Mouse (Mus musculus): Measurements from ENCODE around the gene Prr7.

The Prr7 gene

DNA sequence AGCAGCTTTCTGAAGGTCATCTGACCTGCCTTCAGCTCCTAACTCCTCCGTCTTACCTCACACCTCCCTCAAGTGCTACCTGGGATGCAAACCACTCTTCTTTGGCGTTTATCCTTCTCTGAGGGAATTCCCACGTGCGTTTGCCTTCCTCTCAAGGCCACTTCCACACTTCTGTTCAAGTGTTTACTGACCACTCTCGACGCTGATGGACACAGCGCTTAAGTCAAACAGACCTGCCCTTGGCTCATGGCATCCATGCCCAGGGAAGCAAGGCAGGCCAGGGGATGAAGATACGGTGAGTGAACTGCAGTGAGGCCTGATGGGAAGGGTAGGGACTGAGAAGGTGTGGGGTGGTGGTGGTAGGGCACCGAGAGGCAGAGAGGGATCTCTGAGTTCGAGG, 36.5 kb downstream of the Prr7 start:
- in situ Hi-C loops (cut with MboI, MseI) = no loop called here

DNA sequence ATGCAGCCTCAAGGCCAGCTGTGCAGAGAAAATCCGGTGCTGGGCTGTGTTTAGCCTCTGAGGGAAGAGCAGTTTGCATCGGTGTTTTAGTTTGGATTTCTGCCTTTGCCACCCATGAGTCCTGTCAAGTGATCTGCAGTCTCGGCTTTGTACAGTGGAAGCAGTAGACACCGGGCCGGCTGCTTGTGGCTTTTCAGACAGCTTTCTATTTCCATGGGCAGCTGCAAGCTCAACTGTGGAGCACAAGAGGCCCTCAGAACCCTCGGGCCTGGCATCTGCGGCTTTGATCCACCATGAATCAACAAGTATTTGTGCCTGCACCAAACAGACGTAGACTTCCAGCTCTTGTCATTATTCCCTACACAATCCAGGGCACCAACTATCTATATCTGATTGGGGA, 38.3 kb downstream of the Prr7 start:
- in situ Hi-C loops (cut with MboI, MseI) = no loop called here

DNA sequence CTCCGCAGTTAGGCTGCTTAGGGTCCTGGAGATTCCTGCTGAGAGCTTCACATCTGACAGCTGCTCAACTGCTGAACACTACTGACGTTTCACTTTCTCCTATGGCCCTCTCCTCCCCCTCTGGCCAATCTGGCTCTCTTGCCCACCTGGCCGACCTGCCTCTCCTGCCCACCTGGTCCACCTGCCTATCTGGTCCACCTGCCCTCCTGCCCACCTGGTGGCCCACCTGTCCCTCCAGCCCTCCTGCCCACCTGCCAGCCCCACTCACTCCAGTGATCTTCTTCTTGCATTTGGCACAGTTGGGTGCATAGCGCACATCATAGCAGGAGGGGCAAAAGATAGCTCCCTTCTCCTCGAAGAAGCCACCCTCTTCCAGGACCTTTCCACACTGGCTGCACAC, 40.3 kb downstream of the Prr7 start:
- in situ Hi-C loops (cut with MboI, MseI) = no loop called here

DNA sequence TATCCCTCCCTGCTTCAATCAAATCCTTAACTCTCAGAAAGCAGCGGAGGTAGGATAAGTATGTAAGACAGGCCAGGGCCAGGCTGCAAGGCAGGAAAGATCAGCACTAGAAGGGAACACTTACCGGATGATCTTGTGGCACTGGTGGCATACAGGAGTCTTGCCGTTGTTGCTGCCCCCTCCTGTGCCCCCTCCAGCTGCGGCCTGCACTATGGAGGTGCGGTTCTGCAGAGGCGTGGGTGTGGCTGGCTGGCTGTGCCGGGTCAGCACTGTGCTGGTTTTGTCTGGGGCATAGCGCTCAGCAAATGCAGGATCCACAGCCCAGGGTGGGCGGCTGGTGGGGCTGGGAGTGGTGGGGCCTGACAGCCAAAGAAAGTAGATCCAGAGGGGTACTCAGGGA, 41.7 kb downstream of the Prr7 start:
- in situ Hi-C loops (cut with MboI, MseI) = no loop called here

DNA sequence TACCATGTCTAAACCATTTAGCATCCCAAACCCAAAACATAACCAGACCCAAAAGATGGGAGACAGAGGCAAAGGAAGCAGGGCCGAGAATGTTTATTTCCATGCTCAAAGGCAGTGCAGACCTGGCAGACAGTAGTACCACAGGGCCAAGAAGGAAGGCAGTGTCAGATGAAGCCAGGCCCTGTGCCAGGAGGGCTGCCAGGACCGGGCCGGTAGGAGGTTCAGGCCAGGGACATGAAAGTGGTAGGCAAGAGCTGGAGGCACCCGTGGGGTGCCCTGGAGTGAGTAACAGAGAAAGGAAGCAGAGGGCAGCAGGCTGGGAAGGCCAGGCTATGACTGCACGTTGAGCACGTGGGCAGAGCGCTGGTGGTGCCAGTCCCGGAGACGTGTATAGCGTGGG, 42.6 kb downstream of the Prr7 start:
- in situ Hi-C loops (cut with MboI, MseI) = no loop called here

DNA sequence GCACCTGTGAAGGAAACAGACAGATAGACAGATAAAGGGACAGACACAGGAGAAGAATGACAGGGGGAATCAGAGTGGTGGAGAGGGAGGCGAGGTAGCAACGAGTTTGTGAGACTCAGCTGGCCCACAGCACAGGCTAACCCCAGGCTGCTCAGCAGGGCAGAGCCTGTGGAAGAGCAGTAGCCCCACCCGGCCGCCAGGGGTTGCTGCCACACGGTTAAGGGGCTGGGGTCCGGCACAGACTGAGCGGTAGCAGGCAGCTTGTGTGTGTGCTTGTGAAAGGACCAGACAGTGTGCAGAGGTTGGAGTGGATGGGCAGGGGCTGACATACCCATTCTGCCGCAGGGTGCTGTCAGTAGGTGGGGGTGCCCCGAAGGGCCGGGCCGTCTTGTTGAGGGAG, 43.8 kb downstream of the Prr7 start:
- in situ Hi-C loops (cut with MboI, MseI) = no loop called here

DNA sequence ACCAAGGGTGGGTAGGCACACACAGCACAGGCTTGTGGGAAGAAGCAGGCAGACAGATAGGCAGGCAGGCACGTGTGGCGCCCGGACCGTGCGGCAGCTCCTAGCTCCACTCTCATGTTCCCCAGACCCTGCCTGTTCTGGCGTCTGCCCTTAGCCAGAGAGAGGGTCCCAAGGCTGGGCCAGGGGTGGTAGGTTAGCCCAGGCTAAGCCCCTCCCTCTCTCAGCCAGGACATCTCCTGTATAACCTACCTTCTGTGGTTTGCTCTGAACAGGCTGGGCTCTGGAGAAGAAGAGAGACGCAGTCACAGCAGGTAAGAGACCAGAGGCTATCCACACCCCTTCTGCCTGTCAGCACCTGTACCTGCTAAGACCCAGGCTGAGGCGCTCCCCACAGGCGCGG, 44.5 kb downstream of the Prr7 start:
- in situ Hi-C loops (cut with MboI, MseI) = no loop called here

DNA sequence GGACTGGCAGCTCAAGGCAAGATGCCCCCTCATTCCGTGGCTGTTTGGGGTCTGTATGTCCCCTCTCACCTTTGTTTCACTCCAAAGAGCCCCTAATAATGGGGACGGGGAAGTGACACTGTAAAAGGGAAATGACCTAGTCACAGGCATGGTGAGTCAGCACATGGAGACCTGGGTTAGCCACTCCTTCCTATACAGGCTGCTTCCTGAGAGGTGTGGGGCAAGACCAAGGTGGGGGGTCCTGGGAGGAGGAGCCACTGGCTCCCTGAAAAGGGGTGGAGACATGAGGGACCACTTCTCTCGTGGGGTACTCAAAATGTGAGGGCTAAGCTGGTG, 46.2 kb downstream of the Prr7 start:
- in situ Hi-C loops (cut with MboI, MseI) = loop anchor here in 1 of 2 experiments (5.0 to 10.0 kb wide), 2 partner anchors 33 to 105 kb away; no protein-coding TSS in a partner anchor

DNA sequence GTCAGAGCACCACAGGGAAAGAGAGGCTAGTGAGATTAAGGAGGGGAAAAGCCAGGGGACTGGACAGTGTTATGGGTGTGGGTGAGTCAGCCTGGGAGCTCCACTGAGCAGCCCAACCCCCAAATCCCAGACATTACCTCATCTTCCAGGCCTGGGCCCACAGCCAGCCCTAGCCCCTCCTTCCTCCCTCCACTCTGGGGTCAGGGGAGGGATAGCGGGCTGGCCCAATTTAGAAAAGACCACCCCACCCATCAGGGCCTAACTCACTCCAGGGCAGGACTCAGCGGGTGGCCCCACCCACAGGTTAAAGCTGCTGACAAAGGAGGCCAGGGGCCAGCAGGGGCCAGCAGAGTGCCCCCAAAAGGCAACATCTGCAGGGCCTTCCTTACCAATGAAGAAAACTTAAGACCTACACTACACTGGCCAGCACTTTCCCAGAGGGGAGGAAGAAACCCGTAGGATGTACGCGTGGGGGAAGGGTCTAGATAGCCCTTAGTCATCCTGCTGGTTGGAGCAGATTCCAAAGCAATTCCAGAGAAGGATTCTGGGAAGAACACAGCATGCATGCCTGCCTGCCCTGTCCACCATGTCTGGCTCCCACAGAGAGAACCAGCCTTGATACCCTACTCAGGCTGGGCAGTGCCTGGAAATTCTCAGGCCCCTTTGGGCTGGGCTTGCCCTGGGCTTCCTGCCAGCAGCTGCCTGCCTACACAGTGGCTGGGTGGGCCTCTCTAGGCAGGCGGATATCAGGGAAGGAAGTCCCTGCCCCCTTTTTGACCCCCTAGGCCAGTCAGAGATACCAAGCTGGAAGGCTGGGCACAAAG, 46.8 kb downstream of the Prr7 start:
- in situ Hi-C loops (cut with MboI, MseI) = loop anchor here in 1 of 2 experiments (5.0 to 10.0 kb wide), 2 partner anchors 34 to 106 kb away; no protein-coding TSS in a partner anchor

DNA sequence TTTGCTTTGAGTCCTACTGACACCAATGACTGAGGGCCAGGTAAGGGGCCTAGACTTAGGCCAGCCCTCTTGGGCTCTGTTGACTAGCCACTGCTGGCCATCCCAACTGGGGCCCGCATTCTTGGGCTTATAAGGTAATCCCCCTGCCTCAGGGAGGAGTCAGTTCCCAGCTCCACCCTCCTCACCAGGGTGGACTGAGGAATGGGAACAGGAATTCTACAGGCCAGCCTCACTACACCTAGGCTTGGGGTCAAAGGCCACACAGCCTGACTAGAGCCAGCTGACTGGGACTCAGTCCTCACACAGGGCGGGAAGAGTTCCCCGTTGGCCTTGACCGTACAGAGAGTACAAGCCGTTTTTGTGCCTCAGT, 47.4 kb downstream of the Prr7 start:
- in situ Hi-C loops (cut with MboI, MseI) = loop anchor here in 1 of 2 experiments (5.0 to 10.0 kb wide), 2 partner anchors 34 to 107 kb away; no protein-coding TSS in a partner anchor

DNA sequence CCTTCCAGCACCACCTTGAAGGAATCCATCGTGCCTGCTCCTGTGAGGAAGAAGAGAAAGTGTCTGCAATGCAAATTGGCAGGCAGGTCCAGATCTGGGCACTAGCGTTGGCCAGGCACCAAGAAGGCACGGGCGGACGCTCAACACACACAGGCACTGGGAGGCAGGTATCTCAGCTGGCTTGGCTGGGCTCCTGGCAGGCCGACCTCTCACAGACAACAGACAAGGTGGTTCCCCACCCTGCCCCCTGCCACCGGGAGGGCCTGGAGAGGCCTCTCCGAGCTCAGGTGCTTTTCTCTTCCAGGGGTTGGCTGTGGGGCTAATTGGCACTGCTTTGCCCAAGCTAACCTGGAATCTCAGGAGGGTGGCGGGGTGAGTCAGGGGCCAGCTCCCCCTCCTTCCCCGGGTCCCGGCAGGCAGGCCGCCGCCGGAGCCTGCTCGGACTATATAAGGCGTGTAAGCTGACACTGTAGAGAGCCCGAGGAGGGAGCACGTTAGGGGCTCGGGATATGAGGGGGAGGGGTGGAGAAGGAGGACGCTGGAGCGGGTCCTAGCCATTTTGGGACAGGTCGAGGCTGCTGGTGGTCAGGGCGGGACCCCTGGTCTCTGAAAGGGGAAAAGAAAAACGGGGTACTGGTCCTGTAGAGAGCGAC, 48.4 kb downstream of the Prr7 start:
- in situ Hi-C loops (cut with MboI, MseI) = loop anchor here in 1 of 2 experiments (5.0 to 10.0 kb wide), 2 partner anchors 35 to 108 kb away; no protein-coding TSS in a partner anchor

DNA sequence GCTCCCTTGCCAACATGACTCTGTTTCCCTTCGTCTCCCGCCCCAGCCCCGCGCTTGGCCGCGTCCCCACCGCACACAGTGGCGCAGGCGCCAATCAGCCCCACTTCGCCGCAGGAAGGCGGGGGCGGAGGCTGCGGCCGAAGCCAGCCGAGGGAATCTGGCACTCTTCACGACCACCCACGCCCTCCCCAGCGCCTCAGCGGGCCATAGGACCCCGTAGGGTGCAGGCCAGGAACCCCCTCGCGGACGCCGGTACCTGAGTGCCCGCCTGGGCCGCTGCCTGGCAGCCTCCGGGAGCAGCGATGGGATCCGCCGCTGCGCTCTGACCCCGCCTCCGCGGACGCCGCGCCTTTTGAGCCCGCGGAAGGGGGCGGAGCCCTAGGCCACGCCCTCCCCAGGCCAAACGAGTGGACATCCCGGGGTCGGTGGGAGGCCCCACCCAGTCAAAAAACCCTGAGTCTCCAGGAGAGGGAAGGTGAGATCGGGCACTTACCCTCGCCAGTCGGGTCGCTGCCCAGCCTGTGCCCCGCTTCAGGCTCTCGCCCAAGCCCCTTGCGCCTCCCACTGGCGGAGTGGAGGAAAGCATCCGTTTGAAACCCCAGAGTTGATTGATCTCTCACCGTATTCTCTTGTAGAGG, 49.2 kb downstream of the Prr7 start, which contains the start of gene Pdlim7:
Pdlim7 (minus strand) TSS at position 566 of the 638 bp plus-strand sequence.
- in situ Hi-C loops (cut with MboI, MseI) = loop anchor here in 1 of 2 experiments (5.0 to 10.0 kb wide), 2 partner anchors 36 to 108 kb away; no protein-coding TSS in a partner anchor

DNA sequence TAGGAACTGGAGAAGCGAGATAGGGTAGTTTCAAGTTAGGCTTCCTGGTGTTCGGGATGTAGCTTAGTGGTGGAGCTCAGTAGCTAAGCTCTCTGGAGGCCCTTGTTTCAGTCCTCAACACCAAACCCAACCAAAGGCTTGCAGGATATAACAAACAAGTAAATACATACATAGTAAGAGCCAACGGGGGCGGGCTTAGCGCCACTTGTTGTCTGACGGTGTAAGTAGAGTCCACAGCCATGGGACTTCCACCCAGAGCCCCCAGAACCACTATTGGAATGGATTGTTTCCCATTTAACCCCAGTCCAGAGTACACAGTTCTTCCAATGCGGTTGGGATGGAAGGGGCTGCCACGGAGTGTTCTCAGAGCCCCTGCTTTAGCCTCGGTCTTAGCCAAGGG, 49.8 kb downstream of the Prr7 start:
- in situ Hi-C loops (cut with MboI, MseI) = loop anchor here in 1 of 2 experiments (5.0 to 10.0 kb wide), 2 partner anchors 37 to 109 kb away; no protein-coding TSS in a partner anchor

DNA sequence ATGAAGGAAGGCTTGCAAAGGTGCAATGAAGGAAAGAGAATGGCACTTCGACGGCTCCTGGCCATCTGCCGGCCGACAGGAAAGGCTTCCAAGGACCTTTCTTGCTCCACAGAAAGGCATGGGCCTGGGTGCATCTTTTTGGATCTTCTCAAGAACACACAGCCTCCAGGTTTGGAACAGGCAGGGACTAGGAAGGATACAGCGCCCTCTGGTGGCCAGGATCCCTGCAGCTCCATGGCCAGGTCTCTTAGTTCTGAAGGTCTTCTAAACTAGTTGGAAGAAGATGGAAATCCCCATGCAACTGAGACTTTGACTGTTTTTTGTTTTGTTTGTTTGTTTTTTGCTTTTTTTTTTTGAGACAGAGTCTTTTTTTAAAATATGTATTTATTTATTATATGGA, 52.9 kb downstream of the Prr7 start:
- in situ Hi-C loops (cut with MboI, MseI) = loop anchor here in 1 of 2 experiments (10.0 kb wide), 1 partner anchor 112 kb away; no protein-coding TSS in a partner anchor

DNA sequence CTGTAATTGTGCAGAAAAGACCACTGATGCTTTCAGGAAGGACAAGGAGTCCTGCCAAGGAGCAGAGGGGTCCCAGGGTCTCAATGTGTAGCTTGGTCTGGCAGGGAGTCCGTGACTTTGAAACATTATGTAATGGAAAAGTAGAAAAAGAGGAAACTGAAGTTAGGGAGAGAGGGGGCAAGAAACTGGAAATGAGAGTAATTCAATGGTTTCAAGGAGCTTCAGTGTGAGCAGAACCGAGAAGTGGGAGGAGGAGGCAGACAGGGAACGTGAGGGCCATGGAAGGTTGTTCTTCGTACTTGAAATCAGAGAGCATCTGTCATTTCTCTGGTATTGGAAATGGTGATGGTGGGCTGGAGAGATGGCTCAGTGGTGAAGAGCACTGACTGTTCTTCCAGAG, 55.5 kb downstream of the Prr7 start:
- in situ Hi-C loops (cut with MboI, MseI) = loop anchor here (5.0 to 10.0 kb wide), 3 partner anchors 32 to 117 kb away; partner anchors contain the start of gene Dbn1 (in 1 of the 2)

DNA sequence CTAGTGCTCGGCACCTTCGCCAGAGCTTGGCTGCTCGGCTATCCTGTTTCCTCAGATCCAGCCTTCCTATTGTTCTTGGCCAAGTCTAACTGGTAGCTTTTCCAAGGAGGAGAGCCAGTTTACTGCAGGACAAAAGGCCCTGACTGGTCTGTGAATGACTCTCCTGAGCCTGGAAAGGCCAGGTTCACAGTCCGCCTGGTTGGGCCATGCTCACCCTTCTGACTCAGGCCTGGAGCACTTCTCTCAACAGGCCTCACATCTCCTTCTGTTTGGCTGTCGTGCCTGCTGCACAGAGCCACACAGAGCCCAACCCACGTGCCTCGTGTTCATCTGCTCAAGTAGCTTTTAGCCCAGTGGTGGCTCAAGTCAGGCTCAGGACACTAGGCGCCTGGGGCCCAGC, 58.7 kb downstream of the Prr7 start:
- in situ Hi-C loops (cut with MboI, MseI) = loop anchor here in 1 of 2 experiments (5.0 kb wide), 2 partner anchors 35 to 120 kb away; partner anchors contain the start of gene Dbn1

Measured in T-helper 17 cell (primary cell).